Mouse (Mus musculus): Measurements from ENCODE around the gene Mgll. TPM values are rescaled to one million over a fixed set of nuclear protein-coding genes. Genes with fewer than 3 reads are reported as not detected.

Mgll gene
- polyA plus RNA-seq, 1 experiment, result 152 TPM

GRCm38 (mm10) chr6:88804966-88805577 is 80.9 kb downstream of the Mgll start:
- Histone ChIP-seq H3K4me3 (ENCODE audit: insufficient read depth, low read depth, low read length) (no peak overlapping the region), H3K27me3 (replicated peaks; ENCODE audit: control insufficient read depth, insufficient read depth, low read length) (no peaks in the 10 kb centered on the region), H3K36me3 (ENCODE audit: control insufficient read depth, insufficient read depth, low read length) (no peaks in the 10 kb centered on the region), H3K27ac (ENCODE audit: insufficient read depth, low read depth, low read length) (no peak overlapping the region), H3K4me1 (ENCODE audit: control insufficient read depth, insufficient read depth, low read length) (no peaks in the 10 kb centered on the region)
- DNase-seq, result no peak
- WGBS, result 83% methylated on average over 17 of the region's 17 CpGs
- no peak for TF ChIP-seq CTCF (conservative IDR thresholded peaks at IDR 0.05; ENCODE audit: insufficient read depth, insufficient read length, low read depth, low read length)
- no peak for TF ChIP-seq POLR2A (IDR thresholded peaks at IDR 0.05; ENCODE audit: low read depth, low read length)

DNA sequence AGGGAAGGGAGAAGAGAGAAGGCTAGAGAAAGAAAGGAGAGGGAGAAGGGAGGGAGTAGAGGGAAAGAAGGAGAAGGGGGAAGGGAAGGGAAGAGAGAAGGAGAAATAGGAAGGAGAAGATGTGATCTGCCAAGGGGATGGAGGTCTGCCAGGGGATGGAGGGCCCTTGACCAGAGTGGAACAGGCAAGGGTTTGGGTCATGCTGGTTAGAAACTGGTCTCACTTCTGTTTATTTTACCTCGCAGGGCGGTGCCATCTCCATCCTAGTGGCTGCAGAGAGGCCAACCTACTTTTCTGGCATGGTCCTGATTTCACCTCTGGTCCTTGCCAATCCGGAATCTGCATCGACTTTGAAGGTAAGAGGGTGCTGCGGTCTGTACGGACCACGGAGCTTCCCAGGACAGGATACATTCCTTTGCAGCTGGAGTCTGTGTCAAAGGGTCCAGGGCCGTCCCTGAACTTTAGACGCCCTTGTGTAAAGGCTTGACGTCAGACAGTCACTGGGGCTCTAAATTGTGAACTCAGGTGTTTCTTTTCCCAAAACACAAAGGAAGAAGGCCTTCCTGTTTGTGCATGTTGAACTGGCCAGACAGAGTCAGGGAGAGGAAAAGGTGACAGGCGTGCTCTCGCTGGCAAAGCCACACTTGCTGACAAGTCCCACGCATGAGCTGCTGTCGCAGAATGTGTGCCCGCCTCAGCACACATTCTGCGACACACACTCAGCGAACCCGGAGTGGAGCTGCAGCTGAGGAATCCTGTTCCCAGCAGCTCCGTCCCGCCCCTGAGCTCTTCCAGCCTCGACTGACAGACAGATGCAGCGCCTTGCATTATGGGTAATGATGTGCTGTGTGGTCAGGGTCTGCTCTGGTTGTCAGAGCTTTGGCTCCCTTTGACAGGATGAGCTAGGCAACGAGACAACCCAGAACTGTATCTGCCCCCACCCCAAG is 85.2 kb downstream of the Mgll start:
- peak overlapping the region; percentile 17; the same call in 1 of the 2 replicates for H3K27ac ChIP-seq (ENCODE audit: insufficient read depth, low read depth, low read length)
- no peaks in the 10 kb centered on the region for H3K4me1 ChIP-seq (ENCODE audit: control insufficient read depth, insufficient read depth, low read length)
- no peak for TF ChIP-seq POLR2A (IDR thresholded peaks at IDR 0.05; ENCODE audit: low read depth, low read length)
- no peak for TF ChIP-seq CTCF (conservative IDR thresholded peaks at IDR 0.05; ENCODE audit: insufficient read depth, insufficient read length, low read depth, low read length)

DNA sequence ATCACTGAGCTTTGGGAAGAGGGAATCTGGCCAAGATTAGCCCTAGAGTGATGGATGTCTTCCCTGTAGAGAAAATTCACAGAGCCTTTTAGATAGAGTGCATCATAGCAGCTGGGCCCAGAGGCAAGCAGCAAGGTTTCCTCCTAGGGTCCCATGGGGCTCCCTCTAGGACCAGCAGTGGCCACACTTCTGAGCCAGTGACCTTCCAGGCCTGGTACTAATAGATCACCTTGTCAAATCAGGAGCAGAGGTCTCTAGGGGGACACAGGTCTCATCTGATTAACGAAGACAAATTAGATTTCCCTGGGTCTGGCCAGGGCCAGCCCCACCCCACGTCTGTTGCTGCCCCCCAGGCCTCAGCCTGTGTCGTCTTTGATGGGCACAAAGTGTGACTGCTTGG is 86.1 kb downstream of the Mgll start:
- Histone ChIP-seq H3K27me3 (replicated peaks; ENCODE audit: control insufficient read depth, insufficient read depth, low read length) (no peaks in the 10 kb centered on the region), H3K27ac (ENCODE audit: insufficient read depth, low read depth, low read length) (no peak overlapping the region), H3K4me1 (ENCODE audit: control insufficient read depth, insufficient read depth, low read length) (no peaks in the 10 kb centered on the region), H3K36me3 (ENCODE audit: control insufficient read depth, insufficient read depth, low read length) (no peaks in the 10 kb centered on the region), H3K4me3 (ENCODE audit: insufficient read depth, low read depth, low read length) (no peak overlapping the region)
- DNase-seq, result peak; percentile 49
- TF ChIP-seq CTCF (conservative IDR thresholded peaks at IDR 0.05; ENCODE audit: insufficient read depth, insufficient read length, low read depth, low read length), result no peak
- no peak for TF ChIP-seq POLR2A (IDR thresholded peaks at IDR 0.05; ENCODE audit: low read depth, low read length)
- WGBS, result 56% methylated on average over 3 of the region's 3 CpGs

More for the DNA sequence above, 85.2 kb downstream of the Mgll start:
- H3K27me3 ChIP-seq (replicated peaks; ENCODE audit: control insufficient read depth, insufficient read depth, low read length), result no peaks in the 10 kb centered on the region
- H3K4me3 ChIP-seq (ENCODE audit: insufficient read depth, low read depth, low read length), result no peak overlapping the region
- 64% methylated on average over 23 of the region's 23 CpGs for WGBS
- no peak for DNase-seq
- H3K36me3 ChIP-seq (ENCODE audit: control insufficient read depth, insufficient read depth, low read length), result no peaks in the 10 kb centered on the region

DNA sequence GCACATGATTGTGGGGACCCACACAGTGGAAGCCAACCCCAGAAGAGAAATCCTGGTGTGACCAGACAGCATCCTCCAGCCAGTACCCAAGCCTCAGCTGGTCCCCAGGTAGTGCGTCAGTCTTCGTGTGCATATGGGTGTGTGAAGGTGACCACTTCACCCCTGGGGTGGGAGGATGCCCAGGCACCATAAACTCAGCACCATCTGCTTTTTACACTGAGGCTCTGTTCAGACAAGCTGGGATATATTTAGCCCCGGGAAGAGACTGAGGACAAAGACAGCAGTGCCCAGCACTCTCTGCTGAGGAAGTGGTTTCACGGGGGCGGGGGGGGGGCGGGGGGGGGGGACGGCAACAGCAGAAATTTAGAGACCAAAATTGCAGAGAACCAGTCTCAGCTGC is 87.2 kb downstream of the Mgll start:
- WGBS, result 27% methylated on average over 7 of the region's 7 CpGs
- no peaks in the 10 kb centered on the region for H3K4me1 ChIP-seq (ENCODE audit: control insufficient read depth, insufficient read depth, low read length)
- H3K4me3 ChIP-seq (ENCODE audit: insufficient read depth, low read depth, low read length), result no peak overlapping the region
- no peaks in the 10 kb centered on the region for H3K36me3 ChIP-seq (ENCODE audit: control insufficient read depth, insufficient read depth, low read length)
- H3K27me3 ChIP-seq (replicated peaks; ENCODE audit: control insufficient read depth, insufficient read depth, low read length), result no peaks in the 10 kb centered on the region
- DNase-seq, result no peak
- no peak overlapping the region for H3K27ac ChIP-seq (ENCODE audit: insufficient read depth, low read depth, low read length)
- TF ChIP-seq CTCF (conservative IDR thresholded peaks at IDR 0.05; ENCODE audit: insufficient read depth, insufficient read length, low read depth, low read length) (no peak), POLR2A (IDR thresholded peaks at IDR 0.05; ENCODE audit: low read depth, low read length) (no peak)

- Histone ChIP-seq H3K36me3 (ENCODE audit: control insufficient read depth, insufficient read depth, low read length) (no peaks in the 10 kb centered on the region), H3K27ac (ENCODE audit: insufficient read depth, low read depth, low read length) (peak overlapping the region; percentile 2), H3K4me1 (ENCODE audit: control insufficient read depth, insufficient read depth, low read length) (no peaks in the 10 kb centered on the region), H3K27me3 (replicated peaks; ENCODE audit: control insufficient read depth, insufficient read depth, low read length) (no peaks in the 10 kb centered on the region), H3K4me3 (ENCODE audit: insufficient read depth, low read depth, low read length) (no peak overlapping the region)
- 38% methylated on average over 7 of the region's 7 CpGs for WGBS
- TF ChIP-seq POLR2A (IDR thresholded peaks at IDR 0.05; ENCODE audit: low read depth, low read length) (no peak), CTCF (conservative IDR thresholded peaks at IDR 0.05; ENCODE audit: insufficient read depth, insufficient read length, low read depth, low read length) (no peak)
- DNase-seq, result no peak
Observed at GRCm38 (mm10) chr6:88811880-88812400, 87.7 kb downstream of the Mgll start.

DNA sequence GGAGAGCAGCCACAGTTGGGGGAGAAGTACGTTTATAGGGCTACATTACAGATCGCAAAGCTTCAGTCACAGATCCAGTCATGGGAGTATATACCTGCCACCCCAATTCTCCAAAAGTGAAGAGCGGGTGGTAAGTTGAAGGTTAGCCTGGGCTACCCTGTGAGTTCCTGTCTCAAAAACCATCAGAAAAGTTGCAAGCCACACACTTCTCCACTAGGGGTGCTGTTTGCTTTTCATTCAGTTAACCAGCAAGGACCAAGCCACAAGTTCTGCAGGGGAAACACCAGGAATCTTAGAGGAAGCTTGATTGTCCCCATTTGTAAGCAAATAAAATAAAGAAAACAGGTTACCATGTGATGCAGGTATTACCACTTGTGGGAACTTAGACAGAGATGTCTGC is 88.7 kb downstream of the Mgll start:
- DNase-seq, result peak; percentile 64
- H3K4me3 ChIP-seq (ENCODE audit: insufficient read depth, low read depth, low read length), result no peak overlapping the region
- WGBS, result 82% methylated on average over 3 of the region's 3 CpGs
- no peaks in the 10 kb centered on the region for H3K4me1 ChIP-seq (ENCODE audit: control insufficient read depth, insufficient read depth, low read length)
- TF ChIP-seq POLR2A (IDR thresholded peaks at IDR 0.05; ENCODE audit: low read depth, low read length) (no peak), CTCF (conservative IDR thresholded peaks at IDR 0.05; ENCODE audit: insufficient read depth, insufficient read length, low read depth, low read length) (peak; percentile 51)
- H3K36me3 ChIP-seq (ENCODE audit: control insufficient read depth, insufficient read depth, low read length), result no peaks in the 10 kb centered on the region
- no peak overlapping the region for H3K27ac ChIP-seq (ENCODE audit: insufficient read depth, low read depth, low read length)
- no peaks in the 10 kb centered on the region for H3K27me3 ChIP-seq (replicated peaks; ENCODE audit: control insufficient read depth, insufficient read depth, low read length)

DNA sequence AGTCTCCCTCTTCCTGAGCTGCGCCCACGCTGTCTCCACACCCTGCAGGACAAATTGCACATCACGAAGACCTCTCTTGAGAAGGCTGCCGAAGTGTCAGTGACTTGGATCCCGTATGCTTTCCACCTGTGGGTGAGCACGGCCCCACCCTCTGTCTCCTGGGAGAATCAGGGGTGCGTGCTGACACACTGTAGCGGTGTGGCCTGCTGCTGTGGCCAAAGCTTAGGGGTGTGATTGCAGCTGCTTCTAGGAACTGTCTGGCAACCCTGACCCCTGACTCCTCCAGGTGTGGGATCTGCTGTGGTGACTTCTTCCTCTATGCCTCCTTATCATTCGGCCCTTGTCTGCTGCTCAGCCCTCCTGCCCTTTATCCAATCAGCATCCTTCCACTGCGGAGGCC is 89.6 kb downstream of the Mgll start:
- H3K4me1 ChIP-seq (ENCODE audit: control insufficient read depth, insufficient read depth, low read length), result no peaks in the 10 kb centered on the region
- H3K36me3 ChIP-seq (ENCODE audit: control insufficient read depth, insufficient read depth, low read length), result no peaks in the 10 kb centered on the region
- TF ChIP-seq CTCF (conservative IDR thresholded peaks at IDR 0.05; ENCODE audit: insufficient read depth, insufficient read length, low read depth, low read length), result no peak
- TF ChIP-seq POLR2A (IDR thresholded peaks at IDR 0.05; ENCODE audit: low read depth, low read length), result no peak
- 88% methylated on average over 10 of the region's 10 CpGs for WGBS
- no peak overlapping the region for H3K4me3 ChIP-seq (ENCODE audit: insufficient read depth, low read depth, low read length)
- H3K27me3 ChIP-seq (replicated peaks; ENCODE audit: control insufficient read depth, insufficient read depth, low read length), result no peaks in the 10 kb centered on the region
- no peak overlapping the region for H3K27ac ChIP-seq (ENCODE audit: insufficient read depth, low read depth, low read length)
- no peak for DNase-seq

Data from kidney, adult 2 months (tissue).